Mouse (Mus musculus) gonadal fat pad, adult 2 months (tissue): ENCODE measurements around the gene Ptcd1. TPM values are rescaled to one million over a fixed set of nuclear protein-coding genes. Genes with fewer than 3 reads are reported as not detected.
"Not testable (repeated sequence)": the region's sequence is repeated elsewhere in the genome, so short reads cannot be mapped to it uniquely, and the experiment has no call there.

Experiments used
- DNase-seq: peaks from one replicate; pipeline ENCODE4 v3.0.0-alpha.2; 2012; ENCODE audit warnings: low read depth
- polyA plus RNA-seq: library from polyadenylated mRNA; depleted of rRNA; stranded (reverse); fragments of >200 nt; gene quantifications from 2 replicates; pipeline ENCODE4 v1.2.3, GENCODE M21; 2012; rRNA removed

Ptcd1 gene
- polyA plus RNA-seq, 1 experiment, result 17.7 TPM

DNA sequence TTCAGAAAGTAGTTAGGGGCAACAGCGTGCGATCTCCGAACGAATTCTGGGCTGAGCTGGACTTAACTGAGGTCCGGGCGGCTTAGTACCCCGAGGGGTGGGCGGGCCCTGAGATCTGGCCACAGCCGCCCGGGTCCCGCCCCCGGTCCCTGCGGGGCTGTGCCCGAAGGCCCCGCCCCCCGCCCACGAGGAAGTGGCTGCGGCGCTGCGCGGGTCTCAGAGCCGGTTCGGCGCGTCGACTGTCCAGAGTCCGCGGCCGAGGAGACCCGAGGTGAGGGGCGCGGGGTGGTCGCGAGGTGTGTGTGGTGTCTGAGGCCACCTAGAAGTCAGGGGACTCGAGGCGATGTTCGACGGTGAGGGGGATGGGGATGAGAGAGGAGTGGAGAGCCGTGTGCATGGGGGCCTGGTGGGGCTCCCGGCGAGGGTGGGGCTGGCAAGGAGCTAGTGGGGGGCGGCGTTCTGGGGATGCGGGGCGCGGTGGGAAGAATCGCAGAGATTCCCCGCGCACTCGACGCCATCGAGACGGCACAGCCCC is 52.8 kb downstream of the Ptcd1 start, which contains the start of gene Arpc1b:
Gene Arpc1b (plus strand): TSS at position 145 of the 535 bp plus-strand sequence.
- DNase-seq, result no peak

DNA sequence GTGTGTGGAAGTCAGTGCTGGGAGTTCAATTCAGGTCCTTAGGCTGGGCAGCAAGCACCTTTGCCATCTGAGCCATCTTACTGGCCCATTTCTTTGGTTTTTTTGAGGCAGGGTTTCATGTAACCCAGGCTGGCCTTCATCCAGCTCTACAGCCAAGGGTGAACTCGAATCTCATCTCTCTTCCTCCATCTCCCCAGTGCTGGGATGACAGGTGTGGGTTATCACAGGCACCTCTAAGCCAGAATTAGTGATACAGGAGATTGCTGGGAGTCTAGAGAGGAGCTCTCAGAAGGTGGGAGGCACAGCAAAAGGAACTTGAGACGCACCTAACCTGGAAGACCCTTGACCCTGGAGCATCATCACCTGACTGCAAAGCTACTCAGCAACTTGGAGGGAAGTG is 53.5 kb downstream of the Ptcd1 start:
- no peak for DNase-seq

- no peak for DNase-seq
These were observed 54.3 kb downstream of the Ptcd1 start for GRCm38 (mm10) chr5:145112566-145112965.

GRCm38 (mm10) chr5:145110401-145110800 is 56.5 kb downstream of the Ptcd1 start:
- no peak for DNase-seq

GRCm38 (mm10) chr5:145105694-145106275 is 61.1 kb downstream of the Ptcd1 start:
- DNase-seq, result peak; percentile 97

DNA sequence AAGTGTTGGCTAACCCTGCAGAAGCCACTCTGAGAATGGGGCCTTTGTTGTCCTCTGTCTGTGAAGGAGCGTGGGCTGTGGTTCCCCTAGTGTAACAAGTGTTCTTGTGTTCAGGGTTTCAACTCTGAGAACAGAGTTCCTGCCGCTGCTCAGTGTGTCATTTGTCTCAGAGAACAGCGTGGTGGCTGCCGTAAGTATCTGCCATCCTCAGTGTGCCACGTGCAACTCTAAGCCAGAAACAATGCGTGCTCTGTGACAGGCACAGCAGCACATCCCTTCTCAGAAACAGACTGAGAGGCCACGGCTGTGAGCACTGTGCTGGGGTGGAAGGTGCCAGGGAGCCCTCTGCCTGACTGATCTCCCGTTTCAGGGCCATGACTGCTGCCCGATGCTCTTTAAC is 62.6 kb downstream of the Ptcd1 start:
- DNase-seq, result no peak

DNA sequence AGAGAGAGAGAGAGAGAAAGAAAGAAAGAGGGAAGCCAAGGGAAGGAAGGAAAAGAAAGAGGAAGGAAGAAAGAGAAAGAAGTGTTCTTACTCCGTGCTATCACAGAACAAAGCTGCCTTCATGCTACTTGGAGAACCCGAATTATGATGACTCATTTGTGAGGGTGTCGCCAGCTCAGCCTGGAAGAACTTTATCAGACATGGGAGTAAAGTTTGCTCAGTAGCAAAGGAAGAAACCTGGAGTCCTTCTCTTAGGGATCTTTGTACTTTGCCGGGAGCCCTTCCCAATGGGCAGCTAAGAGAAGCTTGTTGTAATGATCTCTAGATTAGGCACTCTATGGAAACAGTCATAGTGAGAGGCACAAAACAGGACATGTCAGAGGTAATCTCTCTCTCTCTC is 64.2 kb downstream of the Ptcd1 start:
- no peak for DNase-seq

DNA sequence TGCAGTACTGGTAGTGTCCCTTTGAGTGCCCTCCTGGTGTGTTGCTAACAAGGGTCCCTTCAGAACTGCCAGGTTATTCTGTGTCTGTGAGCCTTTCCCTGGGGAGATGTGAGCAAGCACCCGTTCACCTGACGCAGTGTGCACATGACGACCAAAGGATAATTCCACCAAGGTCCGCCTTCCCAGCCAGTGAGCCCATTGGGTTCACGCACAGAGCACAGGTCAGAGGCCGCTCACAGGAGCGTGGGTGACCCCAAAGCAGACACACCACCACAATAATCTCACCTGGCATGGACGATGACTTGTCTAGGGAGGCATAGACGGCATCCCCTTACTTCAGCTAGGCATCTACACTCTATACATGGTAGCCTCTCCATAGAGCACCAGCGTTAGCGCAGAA is 65.5 kb downstream of the Ptcd1 start:
- DNase-seq, result not testable (repeated sequence)

GRCm38 (mm10) chr5:145100960-145101359 is 65.9 kb downstream of the Ptcd1 start:
- no peak for DNase-seq

DNA sequence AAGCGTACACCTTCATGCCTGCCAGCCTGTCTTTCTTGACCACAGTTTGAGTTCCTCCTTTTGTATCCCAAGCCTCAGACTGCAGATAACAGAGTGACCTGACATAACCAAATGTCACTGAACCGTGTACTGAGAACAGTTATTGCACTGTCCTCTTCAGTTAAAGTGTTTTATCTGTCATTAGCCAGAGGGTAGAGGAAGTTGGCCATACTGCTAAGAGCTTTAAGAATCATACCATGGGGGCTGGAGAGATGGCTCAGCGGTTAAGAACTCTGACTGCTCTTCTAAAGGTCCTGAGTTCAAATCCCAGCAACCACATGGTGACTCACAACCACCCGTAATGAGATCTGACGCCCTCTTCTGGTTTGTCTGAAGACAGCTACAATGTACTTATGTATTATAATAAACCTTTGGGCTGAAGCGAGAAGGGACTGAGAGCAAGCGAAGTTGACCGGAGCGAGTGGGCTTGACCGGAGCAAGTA is 68.5 kb downstream of the Ptcd1 start:
- DNase-seq, result no peak

Other genes starting within 250 kb of the Ptcd1 start
- 29.6 and 29.8 TPM in 2 replicates for gene Smurf1, start 201.3 kb downstream of the Ptcd1 start, polyA plus RNA-seq
- gene Gm4871, start 134.4 kb downstream of the Ptcd1 start, polyA plus RNA-seq, result 0.13 TPM in 1 of 2 replicates, not detected in the other
- gene 1700018F24Rik, start 124.1 kb downstream of the Ptcd1 start, polyA plus RNA-seq, result 0.53 TPM in 1 of 2 replicates, not detected in the other
- gene Arpc1a, start 83.3 kb downstream of the Ptcd1 start, polyA plus RNA-seq, result 175 and 197 TPM in 2 replicates
- 0.05 TPM in 1 of 2 replicates, not detected in the other for gene Kpna7, start 83.1 kb downstream of the Ptcd1 start, polyA plus RNA-seq
- 563 and 599 TPM in 2 replicates for gene Arpc1b, start 52.9 kb downstream of the Ptcd1 start, polyA plus RNA-seq
- gene Pdap1, start 26.9 kb downstream of the Ptcd1 start, polyA plus RNA-seq, result 22.7 and 25.9 TPM in 2 replicates
- 42.6 and 72.1 TPM in 2 replicates for gene Bud31, start 26.7 kb downstream of the Ptcd1 start, polyA plus RNA-seq
- gene Cpsf4, start 105 bp upstream of the Ptcd1 start, polyA plus RNA-seq, result 24.4 and 25.7 TPM in 2 replicates
- 136 and 153 TPM in 2 replicates for gene Atp5j2, start 25.0 kb upstream of the Ptcd1 start, polyA plus RNA-seq
- gene Zkscan14, start 34.8 kb upstream of the Ptcd1 start, polyA plus RNA-seq, result 4.4 and 4.7 TPM in 2 replicates
- gene Zkscan5, start 37.5 kb upstream of the Ptcd1 start, polyA plus RNA-seq, result 8.2 and 8.4 TPM in 2 replicates
- 17.6 and 23.9 TPM in 2 replicates for gene Zfp655, start 64.6 kb upstream of the Ptcd1 start, polyA plus RNA-seq
- 18.0 and 21.9 TPM in 2 replicates for gene Zscan25, start 113.4 kb upstream of the Ptcd1 start, polyA plus RNA-seq
- not detected in 2 replicates for gene Cyp3a57, start 178.2 kb upstream of the Ptcd1 start, polyA plus RNA-seq